Mouse (Mus musculus): ENCODE results near the gene Sprr2a3. TPM values are rescaled to one million over a fixed set of nuclear protein-coding genes. Genes with fewer than 3 reads are reported as not detected.
"Not testable (repeated sequence)": the region's sequence is repeated elsewhere in the genome, so short reads cannot be mapped to it uniquely, and the experiment has no call there.

The Sprr2a3 gene
- total RNA-seq (2021), result not detected
- long read RNA-seq, experiment 1, result 0 reads
- long read RNA-seq, experiment 2, result 0 reads

GRCm38 (mm10) chr3:92285101-92285500 is at the start of gene Sprr2a3:
Sprr2a3 (plus strand) TSS chr3:92285417.
- not testable (repeated sequence) for DNase-seq (ENCODE audit: low spot score in 2 of 2); H3K4me3 ChIP-seq; H3K27ac ChIP-seq

- H3K27ac ChIP-seq; H3K4me3 ChIP-seq; DNase-seq (ENCODE audit: low spot score in 2 of 2): not testable (repeated sequence)
These were observed 48.6 kb upstream of the Sprr2a3 start for GRCm38 (mm10) chr3:92236463-92237189.

- DNase-seq (ENCODE audit: low spot score in 2 of 2); H3K4me3 ChIP-seq: not testable (repeated sequence)
These were observed 46.5 kb upstream of the Sprr2a3 start for GRCm38 (mm10) chr3:92238736-92239135.

GRCm38 (mm10) chr3:92239197-92239596 is 46.0 kb upstream of the Sprr2a3 start:
- DNase-seq (ENCODE audit: low spot score in 2 of 2); H3K27ac ChIP-seq; H3K4me3 ChIP-seq: not testable (repeated sequence)

More at GRCm38 (mm10) chr3:92238736-92239135, 46.5 kb upstream of the Sprr2a3 start:
- not testable (repeated sequence) for H3K27ac ChIP-seq

- not testable (repeated sequence) for H3K4me3 ChIP-seq; H3K27ac ChIP-seq; DNase-seq (ENCODE audit: low spot score in 2 of 2)
These were observed 40.4 kb upstream of the Sprr2a3 start for GRCm38 (mm10) chr3:92244833-92245232.

- H3K27ac ChIP-seq; H3K4me3 ChIP-seq; DNase-seq (ENCODE audit: low spot score in 2 of 2): not testable (repeated sequence)
These were observed 39.0 kb upstream of the Sprr2a3 start for GRCm38 (mm10) chr3:92246245-92246644.

GRCm38 (mm10) chr3:92248494-92248893 is 36.7 kb upstream of the Sprr2a3 start:
- DNase-seq (ENCODE audit: low spot score in 2 of 2); H3K4me3 ChIP-seq; H3K27ac ChIP-seq: not testable (repeated sequence)

GRCm38 (mm10) chr3:92250450-92250849 is 34.8 kb upstream of the Sprr2a3 start:
- not testable (repeated sequence) for DNase-seq (ENCODE audit: low spot score in 2 of 2); H3K4me3 ChIP-seq; H3K27ac ChIP-seq

GRCm38 (mm10) chr3:92253860-92254259 is 31.4 kb upstream of the Sprr2a3 start:
- H3K27ac ChIP-seq; H3K4me3 ChIP-seq; DNase-seq (ENCODE audit: low spot score in 2 of 2): not testable (repeated sequence)

GRCm38 (mm10) chr3:92258526-92258925 is 26.7 kb upstream of the Sprr2a3 start:
- not testable (repeated sequence) for DNase-seq (ENCODE audit: low spot score in 2 of 2); H3K4me3 ChIP-seq; H3K27ac ChIP-seq

- H3K27ac ChIP-seq; DNase-seq (ENCODE audit: low spot score in 2 of 2); H3K4me3 ChIP-seq: not testable (repeated sequence)
These were observed 21.8 kb upstream of the Sprr2a3 start for GRCm38 (mm10) chr3:92263462-92263861.

- H3K27ac ChIP-seq; H3K4me3 ChIP-seq; DNase-seq (ENCODE audit: low spot score in 2 of 2): not testable (repeated sequence)
These were observed 13.7 kb upstream of the Sprr2a3 start for GRCm38 (mm10) chr3:92271414-92271985.

- H3K27ac ChIP-seq; DNase-seq (ENCODE audit: low spot score in 2 of 2); H3K4me3 ChIP-seq: not testable (repeated sequence)
These were observed 11.7 kb upstream of the Sprr2a3 start for GRCm38 (mm10) chr3:92273504-92273903.

- H3K4me3 ChIP-seq; DNase-seq (ENCODE audit: low spot score in 2 of 2); H3K27ac ChIP-seq: not testable (repeated sequence)
These were observed 11.2 kb upstream of the Sprr2a3 start for GRCm38 (mm10) chr3:92274018-92274417.

- H3K4me3 ChIP-seq; DNase-seq (ENCODE audit: low spot score in 2 of 2); H3K27ac ChIP-seq: not testable (repeated sequence)
These were observed 5.6 kb upstream of the Sprr2a3 start for GRCm38 (mm10) chr3:92279663-92280062.

GRCm38 (mm10) chr3:92280963-92281606 is 4.1 kb upstream of the Sprr2a3 start:
- not testable (repeated sequence) for H3K27ac ChIP-seq; H3K4me3 ChIP-seq; DNase-seq (ENCODE audit: low spot score in 2 of 2)

GRCm38 (mm10) chr3:92288489-92288888 is 3.3 kb downstream of the Sprr2a3 start:
- not testable (repeated sequence) for DNase-seq (ENCODE audit: low spot score in 2 of 2); H3K4me3 ChIP-seq; H3K27ac ChIP-seq
